Mouse (Mus musculus) embryonic facial prominence, embryonic 11.5 days (tissue): ENCODE results near the gene Myl10. TPM values are rescaled to one million over a fixed set of nuclear protein-coding genes. Genes with fewer than 3 reads are reported as not detected.
A peak's percentile ranks its signal among the peaks of the same experiment; 100 is the strongest.

Experiments used
- ATAC-seq: fragments of 200-750 bp; cut with Nextera tagmentation; replicated peaks from 2 replicates; pipeline ENCODE4 v1.8.0; 2017; ENCODE audit warnings: low read depth; ENCODE audit not compliant: insufficient number of reproducible peaks, low FRiP score, low TSS enrichment
- DNase-seq: peaks from one replicate; pipeline ENCODE4 v3.0.0-alpha.2; 2015; ENCODE audit warnings: low spot score
- H3K27ac ChIP-seq: fragments of 300-500 bp; sonication (generic); replicated peaks from 2 replicates; pipeline ENCODE4 v1.5.1; 2014; ENCODE audit warnings: mild to moderate bottlenecking, low read depth, low read length, control low read depth
- H3K27me3 ChIP-seq: fragments of 300-500 bp; sonication (generic); 2 replicates; pipeline ENCODE4 v1.6.1; 2014; ENCODE audit warnings: mild to moderate bottlenecking, low read length, moderate library complexity, mixed read lengths; ENCODE audit not compliant: control insufficient read depth, insufficient read depth
- H3K36me3 ChIP-seq: fragments of 300-500 bp; sonication (generic); replicated peaks from 2 replicates; pipeline ENCODE4 v1.6.1; 2014; ENCODE audit warnings: low read depth, mild to moderate bottlenecking, low read length, moderate library complexity, mixed read lengths; ENCODE audit not compliant: control insufficient read depth, insufficient read depth
- H3K4me1 ChIP-seq: fragments of 300-500 bp; sonication (generic); 2 replicates; pipeline ENCODE4 v1.6.1; 2014; ENCODE audit warnings: low read length, mixed read lengths; ENCODE audit not compliant: control insufficient read depth, insufficient read depth
- H3K4me2 ChIP-seq: fragments of 300-500 bp; sonication (generic); 2 replicates; pipeline ENCODE4 v1.6.1; 2014; ENCODE audit warnings: low read depth, mild to moderate bottlenecking, control low read depth, low read length, moderate library complexity
- H3K4me3 ChIP-seq: fragments of 300-500 bp; sonication (generic); 2 replicates; pipeline ENCODE4 v1.5.1; 2014; ENCODE audit warnings: low read depth, low read length, control low read depth
- H3K9ac ChIP-seq: fragments of 300-500 bp; sonication (generic); replicated peaks from 2 replicates; pipeline ENCODE4 v1.6.1; 2014; ENCODE audit warnings: mild to moderate bottlenecking, control low read depth, low read length
- H3K9me3 ChIP-seq: fragments of 300-500 bp; sonication (generic); replicated peaks from 2 replicates; pipeline ENCODE4 v1.6.1; 2016; ENCODE audit warnings: mild to moderate bottlenecking, low read length, inconsistent platforms, mixed read lengths; ENCODE audit not compliant: control insufficient read depth
- WGBS: fragments of 180-500 bp; shearing (Covaris S2); extraction: QIAGEN DNeasy Blood & Tissue Kit; methylation state at CpG from one replicate; pipeline ENCODE4 v1.1.7; 2014; 5-methylcytosine and 5-hydroxymethylcytosine counted together
- polyA plus RNA-seq: library from polyadenylated mRNA; unstranded; fragments of >200 nt; fragmentation: Nextera tagmentation; extraction: Ambion mirVana; gene quantifications from 2 replicates; pipeline ENCODE4 v1.2.1, GENCODE M21; 2014

Myl10 gene
- polyA plus RNA-seq, 1 experiment from 2014 or later, result not detected

GRCm38 (mm10) chr5:136706803-136707202 lies 13.9 kb downstream of the Myl10 start:
- WGBS, result 2% methylated on average over 9 of the region's 9 CpGs
- ATAC-seq, result no peak
- no peak overlapping the region for H3K4me3 ChIP-seq

GRCm38 (mm10) chr5:136708116-136708515 lies 15.2 kb downstream of the Myl10 start:
- no peak for ATAC-seq
- no peaks in the 10 kb centered on the region for H3K4me1 ChIP-seq
- no peak overlapping the region for H3K4me2 ChIP-seq
- DNase-seq, result no peak
- no peak overlapping the region for H3K27ac ChIP-seq
- no peak overlapping the region for H3K4me3 ChIP-seq
- no peaks in the 10 kb centered on the region for H3K9me3 ChIP-seq
- WGBS, result 74% methylated on average over 12 of the region's 12 CpGs
- no peaks in the 10 kb centered on the region for H3K27me3 ChIP-seq
- H3K36me3 ChIP-seq, result no peaks in the 10 kb centered on the region
- no peak overlapping the region for H3K9ac ChIP-seq

More at GRCm38 (mm10) chr5:136706803-136707202, 13.9 kb downstream of the Myl10 start:
- Histone ChIP-seq H3K27me3 (no peaks in the 10 kb centered on the region), H3K9me3 (no peaks in the 10 kb centered on the region), H3K27ac (no peak overlapping the region), H3K4me2 (no peak overlapping the region), H3K9ac (no peak overlapping the region), H3K4me1 (no peaks in the 10 kb centered on the region), H3K36me3 (no peaks in the 10 kb centered on the region)
- peak; percentile 93 for DNase-seq

- Histone ChIP-seq H3K27ac (no peak overlapping the region), H3K4me1 (no peaks in the 10 kb centered on the region), H3K36me3 (no peaks in the 10 kb centered on the region), H3K9me3 (no peaks in the 10 kb centered on the region), H3K4me3 (no peak overlapping the region), H3K27me3 (no peaks in the 10 kb centered on the region), H3K9ac (no peak overlapping the region), H3K4me2 (no peak overlapping the region)
- no peak for ATAC-seq
- WGBS, result 51% methylated on average over 4 of the region's 4 CpGs
- DNase-seq, result no peak
Measured at GRCm38 (mm10) chr5:136710742-136711141, 17.8 kb downstream of the Myl10 start.

- WGBS, result 25% methylated on average over 32 of the region's 32 CpGs
- Histone ChIP-seq H3K27me3 (no peaks in the 10 kb centered on the region), H3K9ac (peak overlapping the region; percentile 18; the same call in 1 of the 2 replicates), H3K4me1 (no peaks in the 10 kb centered on the region), H3K4me2 (no peak overlapping the region; the same call in 1 of the 2 replicates), H3K36me3 (no peaks in the 10 kb centered on the region), H3K4me3 (no peak overlapping the region), H3K9me3 (no peaks in the 10 kb centered on the region), H3K27ac (no peak overlapping the region)
- ATAC-seq, result 0 out of 2 replicates have a peak, but pooled peaks have one; percentile 32
- DNase-seq, result peak; percentile 31
Measured at GRCm38 (mm10) chr5:136714232-136714875, 21.4 kb downstream of the Myl10 start.

- no peak overlapping the region for H3K27ac ChIP-seq
- WGBS, result 25% methylated on average over 11 of the region's 11 CpGs
- no peaks in the 10 kb centered on the region for H3K27me3 ChIP-seq
- no peak overlapping the region for H3K9ac ChIP-seq
- no peak overlapping the region; the same call in 1 of the 2 replicates for H3K4me2 ChIP-seq
- no peak overlapping the region for H3K4me3 ChIP-seq
- no peak for ATAC-seq
- H3K9me3 ChIP-seq, result no peaks in the 10 kb centered on the region
- peak; percentile 76 for DNase-seq
- H3K36me3 ChIP-seq, result no peaks in the 10 kb centered on the region
- no peaks in the 10 kb centered on the region for H3K4me1 ChIP-seq
Measured at GRCm38 (mm10) chr5:136714879-136715278, 21.9 kb downstream of the Myl10 start.

GRCm38 (mm10) chr5:136716696-136717572 lies 24.0 kb downstream of the Myl10 start:
- H3K27me3 ChIP-seq, result no peaks in the 10 kb centered on the region
- no peak for ATAC-seq
- H3K27ac ChIP-seq, result no peak overlapping the region
- H3K36me3 ChIP-seq, result no peaks in the 10 kb centered on the region
- no peak overlapping the region for H3K9ac ChIP-seq
- H3K4me1 ChIP-seq, result no peaks in the 10 kb centered on the region
- no peaks in the 10 kb centered on the region for H3K9me3 ChIP-seq
- no peak for DNase-seq
- H3K4me2 ChIP-seq, result no peak overlapping the region
- 64% methylated on average over 10 of the region's 10 CpGs for WGBS
- H3K4me3 ChIP-seq, result no peak overlapping the region

GRCm38 (mm10) chr5:136717573-136717854 lies 24.6 kb downstream of the Myl10 start:
- Histone ChIP-seq H3K9ac (no peak overlapping the region), H3K27me3 (no peaks in the 10 kb centered on the region), H3K4me3 (no peak overlapping the region), H3K27ac (no peak overlapping the region), H3K4me1 (no peaks in the 10 kb centered on the region), H3K9me3 (no peaks in the 10 kb centered on the region), H3K4me2 (no peak overlapping the region), H3K36me3 (no peaks in the 10 kb centered on the region)
- 97% methylated on average over 2 of the region's 2 CpGs for WGBS
- ATAC-seq (no peak), DNase-seq (no peak)

- DNase-seq (no peak), ATAC-seq (no peak)
- Histone ChIP-seq H3K27me3 (no peaks in the 10 kb centered on the region), H3K4me1 (no peaks in the 10 kb centered on the region), H3K36me3 (no peaks in the 10 kb centered on the region), H3K9ac (no peak overlapping the region), H3K9me3 (no peaks in the 10 kb centered on the region), H3K4me3 (no peak overlapping the region), H3K27ac (no peak overlapping the region), H3K4me2 (no peak overlapping the region)
- 78% methylated on average over 8 of the region's 8 CpGs for WGBS
Measured at GRCm38 (mm10) chr5:136718656-136719055, 25.7 kb downstream of the Myl10 start.
